Mouse (Mus musculus) kidney, adult 2 months (tissue): ENCODE measurements at regions not wholly inside any gene's neighbourhood (a gene's known extent, or its start where the extent isn't known, plus 50 kb on each side); places are given as distances from the start of the nearest gene placed in this dataset.

Experiments
- CTCF ChIP-seq: fragments of 200-500 bp; conservative IDR thresholded peaks from 2 replicates; pipeline ENCODE4 v1.5.1; 2011; ENCODE audit warnings: low read depth, mild to moderate bottlenecking, control low read depth, low read length, moderate library complexity, mixed read lengths; ENCODE audit not compliant: insufficient read depth, insufficient read length
- POLR2A ChIP-seq: fragments of 200-500 bp; IDR thresholded peaks from one replicate; pipeline ENCODE4 v1.6.1; 2011; ENCODE audit warnings: low read depth, low read length, control low read depth

GRCm38 (mm10) chr6:100483084-100483810, 187.7 kb downstream of the Shq1 start:
- no peak for TF ChIP-seq CTCF
- no peak for TF ChIP-seq POLR2A
